Mouse (Mus musculus) layer of hippocampus, adult 9-10 months (tissue): ENCODE data around the gene Ulk4.

Source experiments
- DNase-seq: peaks from one replicate; pipeline ENCODE4 v3.0.0; 2022; ENCODE audit warnings: low spot score

Gene Ulk4

GRCm38 (mm10) chr9:121018524-121019315, 258.3 kb downstream of the Ulk4 start:
- no peak for DNase-seq

DNA sequence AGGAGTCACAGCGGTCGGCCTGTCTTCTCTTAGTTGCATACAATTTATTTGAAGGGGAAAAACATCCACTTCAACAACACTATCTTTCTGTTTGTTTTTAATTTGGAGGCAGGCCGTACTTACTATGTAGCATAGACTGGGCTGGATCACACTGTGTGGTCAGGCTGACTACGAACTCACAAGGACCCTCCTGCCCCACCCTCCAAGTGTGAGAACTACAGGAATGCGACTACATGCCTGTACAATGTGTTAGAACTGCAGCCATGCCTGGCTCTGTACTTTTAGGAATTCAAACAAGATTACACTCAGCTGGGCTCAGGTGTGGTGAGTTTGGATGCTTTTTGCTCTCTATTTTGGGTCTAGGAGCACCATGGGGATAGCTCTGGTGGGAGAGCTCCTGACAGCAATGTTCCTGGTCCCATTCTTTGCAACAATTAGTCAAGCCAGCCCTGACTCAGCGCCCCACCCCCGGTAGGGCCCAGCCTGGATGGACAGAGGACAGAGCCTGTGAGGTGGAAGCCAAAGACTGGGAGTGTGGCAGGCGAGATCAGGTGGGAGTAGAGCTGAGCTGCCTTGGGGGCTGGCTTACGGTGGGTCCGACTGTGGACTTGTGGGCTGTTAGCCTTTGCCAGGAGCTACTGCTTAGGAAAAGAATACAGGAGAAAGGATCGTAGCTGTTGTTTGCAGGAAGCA, 261.0 kb downstream of the Ulk4 start:
- DNase-seq = no peak

GRCm38 (mm10) chr9:121011540-121011939, 265.5 kb downstream of the Ulk4 start:
- no peak for DNase-seq

DNA sequence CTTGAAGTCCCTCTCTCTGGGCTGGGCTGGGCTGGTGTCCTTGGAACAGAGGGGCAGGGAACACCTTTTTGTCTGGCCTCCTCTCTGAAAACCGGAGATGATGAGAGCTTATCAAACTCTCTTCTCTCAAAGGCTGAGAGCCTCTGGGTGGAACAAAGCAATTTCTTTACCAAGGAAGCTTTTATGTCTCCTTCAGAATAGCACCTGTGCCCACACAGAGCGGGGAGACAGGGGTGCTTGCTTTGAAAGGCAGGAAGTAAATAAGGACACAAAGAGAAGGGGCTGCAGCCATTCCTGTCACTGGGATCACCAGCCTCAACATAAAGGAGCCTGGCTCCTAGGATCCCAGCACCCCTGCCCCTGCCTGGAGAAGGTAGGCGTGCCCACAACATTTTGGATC, 266.5 kb downstream of the Ulk4 start:
- DNase-seq = no peak

- no peak for DNase-seq
Observed at GRCm38 (mm10) chr9:121005961-121006360, 271.0 kb downstream of the Ulk4 start.

- DNase-seq = no peak
Observed at GRCm38 (mm10) chr9:121001681-121002540, 275.1 kb downstream of the Ulk4 start.

DNA sequence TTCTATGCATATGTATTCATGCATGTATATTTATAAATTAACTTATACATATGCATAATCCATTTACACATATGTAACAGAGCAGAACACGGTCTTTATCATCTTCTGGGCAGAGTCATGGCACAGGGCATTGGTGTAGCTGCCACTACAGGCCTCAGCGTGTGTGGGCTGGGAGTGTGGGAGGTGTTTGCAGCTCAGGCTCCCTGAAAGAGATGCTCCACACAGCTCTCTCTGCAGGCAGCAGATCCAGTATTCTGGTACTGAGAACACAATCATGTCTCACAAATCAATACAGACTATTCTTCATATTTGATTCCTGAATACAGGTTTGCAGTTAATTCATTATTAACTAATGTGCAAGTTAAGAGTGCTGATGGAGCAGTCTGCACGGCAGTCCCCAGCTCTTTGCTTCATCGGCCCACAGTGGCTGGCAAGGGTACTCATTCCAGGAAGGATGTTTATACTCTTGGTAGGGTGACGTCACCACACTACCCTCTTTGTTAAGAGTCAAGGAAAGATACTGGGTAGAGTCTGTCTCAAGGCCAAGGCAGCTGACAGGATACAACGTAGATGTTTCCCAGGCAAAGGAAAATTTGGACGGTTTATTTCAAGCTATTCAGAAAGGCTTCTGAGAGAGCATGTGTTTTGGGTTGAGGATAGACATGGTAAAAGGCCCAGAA, 276.2 kb downstream of the Ulk4 start:
- DNase-seq = no peak

GRCm38 (mm10) chr9:120998696-120999095, 278.3 kb downstream of the Ulk4 start:
- DNase-seq = no peak

GRCm38 (mm10) chr9:120994223-120995155, 282.5 kb downstream of the Ulk4 start:
- DNase-seq = no peak

GRCm38 (mm10) chr9:120993004-120993403, 284.0 kb downstream of the Ulk4 start:
- DNase-seq = no peak

DNA sequence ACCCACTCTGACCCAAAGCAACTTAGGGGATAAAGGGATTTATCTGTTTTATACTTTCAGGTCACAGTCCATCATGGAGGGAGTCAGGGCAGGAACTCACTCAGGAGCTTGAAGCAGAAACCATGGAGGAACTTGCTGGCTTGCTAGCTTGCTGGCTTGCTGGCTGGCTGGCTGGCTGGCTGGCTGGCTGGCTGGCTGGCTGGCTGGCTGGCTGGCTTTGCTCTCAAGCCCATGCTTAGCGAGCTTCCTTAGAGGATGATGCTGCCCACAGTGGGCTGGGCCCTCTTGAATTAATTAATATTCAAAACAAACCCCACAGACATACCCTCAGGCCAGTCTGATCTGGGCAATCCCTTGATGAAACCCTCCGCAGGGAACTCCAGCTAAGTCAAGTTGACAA, 285.2 kb downstream of the Ulk4 start:
- DNase-seq = no peak

- DNase-seq = no peak
Observed at GRCm38 (mm10) chr9:120989806-120990700, 286.9 kb downstream of the Ulk4 start.

DNA sequence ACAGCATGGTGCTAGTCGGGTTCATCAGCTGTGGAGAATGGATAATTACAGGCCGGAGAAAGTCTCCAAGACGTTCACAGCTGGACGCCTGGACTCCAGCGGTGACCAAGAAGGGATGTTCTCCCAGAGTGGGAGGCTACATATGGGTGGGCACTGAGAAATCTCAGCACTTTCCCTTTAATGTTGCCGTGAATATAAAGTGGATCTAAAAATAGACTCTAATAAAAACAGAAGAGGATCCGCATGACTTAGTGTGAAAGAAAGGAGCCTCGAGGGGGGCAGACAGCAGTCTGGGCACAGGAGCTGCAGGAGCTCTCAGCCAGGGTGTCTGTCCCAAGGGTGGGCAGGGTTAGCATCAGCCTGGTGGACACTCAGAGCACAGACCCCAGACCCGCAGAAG, 288.9 kb downstream of the Ulk4 start:
- no peak for DNase-seq

- DNase-seq = no peak
Observed at GRCm38 (mm10) chr9:120986994-120987393, 290.0 kb downstream of the Ulk4 start.

GRCm38 (mm10) chr9:120986255-120986654, 290.7 kb downstream of the Ulk4 start:
- no peak for DNase-seq

GRCm38 (mm10) chr9:120985524-120985923, 291.5 kb downstream of the Ulk4 start:
- no peak for DNase-seq

DNA sequence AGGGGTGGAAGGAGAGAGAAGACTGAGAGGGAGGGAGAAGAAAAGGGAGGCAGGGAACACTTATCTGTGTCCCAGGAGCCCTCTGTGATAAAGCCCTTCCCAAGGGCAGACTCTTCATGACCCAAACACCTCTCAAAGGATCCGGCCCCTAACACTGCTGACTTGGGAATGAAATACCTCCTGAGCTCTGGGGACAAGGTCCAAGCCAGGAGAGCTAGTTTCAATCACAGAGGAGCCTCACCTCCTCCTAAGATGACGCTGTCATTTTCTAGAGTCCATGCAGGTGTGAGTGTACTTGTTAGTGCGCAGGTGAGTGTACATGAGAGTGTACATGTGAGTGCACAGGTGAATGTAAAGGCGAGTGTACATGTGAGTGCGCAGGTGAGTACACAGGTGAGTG, 292.0 kb downstream of the Ulk4 start:
- DNase-seq = no peak

DNA sequence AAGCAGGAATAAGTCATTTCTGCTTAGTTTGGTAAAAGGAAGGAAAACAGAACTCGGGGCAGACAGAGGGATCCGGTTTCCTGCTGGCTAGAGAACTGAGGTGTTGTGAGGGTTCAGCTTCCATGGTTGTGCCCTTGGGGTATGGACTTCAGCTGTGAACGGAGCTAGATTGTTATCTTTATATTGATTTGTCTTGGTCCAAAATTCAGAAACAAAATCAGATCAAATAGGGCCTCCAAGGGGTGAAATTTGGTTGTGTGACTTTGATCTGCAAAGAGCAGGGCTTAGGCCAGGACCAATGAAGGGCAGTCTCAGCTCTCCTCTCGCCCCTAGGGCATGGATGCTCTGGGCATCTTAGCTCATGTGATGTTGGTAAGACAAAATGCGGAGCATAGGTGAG, 292.5 kb downstream of the Ulk4 start:
- no peak for DNase-seq

- DNase-seq = no peak
Observed at GRCm38 (mm10) chr9:120983849-120984248, 293.1 kb downstream of the Ulk4 start.

GRCm38 (mm10) chr9:120981777-120982176, 295.2 kb downstream of the Ulk4 start:
- no peak for DNase-seq
